Mouse (Mus musculus): Measurements from ENCODE around the gene Efcab8.

DNA sequence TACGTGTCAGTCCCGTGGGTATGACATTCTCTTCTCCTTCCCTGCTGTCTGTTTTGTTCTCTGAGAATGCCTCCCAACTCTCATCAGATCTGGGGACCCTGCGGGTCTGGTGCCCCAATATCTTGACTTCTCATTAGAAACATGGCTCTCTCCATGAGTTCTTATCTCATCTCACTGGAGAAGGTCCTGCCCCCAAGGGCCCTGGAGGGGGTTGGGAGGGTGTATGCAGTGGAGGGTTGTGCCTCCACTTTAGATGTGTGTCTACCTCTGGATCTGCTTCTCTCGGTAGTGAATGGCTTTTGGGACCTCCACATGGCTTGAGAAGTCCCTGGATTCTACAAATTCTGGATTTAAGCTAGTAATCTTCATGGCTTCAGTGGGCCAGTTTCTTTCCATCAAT lies 1.4 kb downstream of the Efcab8 start:
- no peak for TF ChIP-seq POLR2A (IDR thresholded peaks at IDR 0.05; ENCODE audit: control insufficient read depth, extremely low read depth, insufficient read depth, low read length, poor library complexity)
- TF ChIP-seq CTCF (IDR thresholded peaks at IDR 0.05; ENCODE audit: borderline replicate concordance, control insufficient read depth, extremely low read depth, insufficient read depth, low read length, poor library complexity), result no peak

Measured in thymus, adult 2 months (tissue).